Mouse (Mus musculus) bone marrow, adult 2 months (tissue): ENCODE measurements around the gene Srgap3.

ENCODE experiments used
- CTCF ChIP-seq: fragments of 200-500 bp; IDR thresholded peaks from 2 replicates; pipeline ENCODE4 v1.5.1; 2011; ENCODE audit warnings: low read length, control low read depth; ENCODE audit not compliant: control insufficient read depth, insufficient read depth
- POLR2A ChIP-seq: fragments of 200-500 bp; IDR thresholded peaks from 2 replicates; pipeline ENCODE4 v1.6.1; 2011; ENCODE audit warnings: low read depth, mild to moderate bottlenecking, control low read depth, low read length, borderline replicate concordance; ENCODE audit not compliant: control insufficient read depth

DNA sequence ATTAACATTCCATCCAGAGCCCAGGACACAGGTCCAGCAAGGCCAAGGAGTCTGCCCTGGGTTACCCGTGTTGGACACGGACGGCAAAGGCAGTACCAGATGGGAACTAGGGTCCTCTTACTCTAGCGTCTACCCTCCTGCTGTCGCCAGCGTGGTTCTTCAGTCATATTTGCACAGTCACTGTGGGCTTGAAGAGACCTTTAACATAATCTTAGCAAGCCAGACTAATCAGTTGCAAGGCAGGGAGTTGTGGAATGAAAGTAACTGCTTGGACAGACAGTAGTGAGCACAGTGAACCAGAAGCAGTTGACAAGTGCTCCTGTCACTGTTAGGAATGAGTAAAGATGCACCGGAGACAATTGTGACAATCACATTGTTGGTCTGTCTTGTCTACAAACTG is 173.3 kb downstream of the Srgap3 start:
- TF ChIP-seq CTCF (no peak), POLR2A (no peak)
